Mouse (Mus musculus): ENCODE data around the gene Slc25a54. TPM values are rescaled to one million over a fixed set of nuclear protein-coding genes. Genes with fewer than 3 reads are reported as not detected.

Gene Slc25a54
- total RNA-seq, 2 experiments from 2014 or later: not detected

DNA sequence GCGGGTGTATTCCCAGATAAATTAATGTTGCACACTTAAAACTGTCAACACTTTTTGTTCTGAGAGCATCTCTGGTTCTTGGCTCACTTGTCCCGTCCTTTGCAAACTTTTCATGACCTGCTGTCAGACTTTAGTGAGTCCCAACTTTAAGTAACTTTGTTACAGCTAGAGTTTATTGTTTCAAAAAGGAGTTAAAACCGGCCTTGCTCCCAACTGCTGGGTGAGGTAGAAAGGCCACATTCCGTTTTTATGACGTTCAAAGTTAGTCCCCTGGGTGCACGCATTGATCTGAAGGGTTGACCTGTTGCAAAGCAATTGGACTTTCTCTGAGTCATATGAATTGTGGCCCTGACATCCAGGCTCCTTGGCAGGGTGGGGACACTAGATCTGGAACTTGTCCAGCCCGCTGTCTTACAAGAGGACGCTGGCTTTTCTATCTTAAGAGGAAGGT lies 43.3 kb downstream of the Slc25a54 start:
- intact Hi-C loops (cut with DNase I): no loop called here
- peak; percentile 56 to 70 for DNase-seq

DNA sequence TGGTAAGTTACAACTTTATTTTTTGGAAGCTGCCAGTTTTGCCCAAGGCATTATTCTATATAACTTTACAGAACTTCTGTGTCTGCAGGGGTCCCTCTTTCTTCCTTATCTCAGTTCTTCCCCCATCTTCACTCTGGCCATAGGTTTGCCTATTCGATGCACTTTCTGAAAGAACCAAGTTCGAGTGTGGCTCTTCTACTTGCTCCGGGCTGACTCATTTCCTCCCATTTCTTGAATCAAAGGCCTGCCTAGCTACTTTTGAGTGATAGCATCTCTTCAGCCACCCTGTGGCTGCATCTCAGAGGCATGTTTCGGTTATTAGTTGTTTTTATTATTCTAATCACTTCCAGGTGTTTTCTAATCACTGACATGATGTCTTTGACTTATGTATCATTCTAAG lies 43.8 kb downstream of the Slc25a54 start:
- intact Hi-C loops (cut with DNase I): no loop called here
- DNase-seq: no peak

DNA sequence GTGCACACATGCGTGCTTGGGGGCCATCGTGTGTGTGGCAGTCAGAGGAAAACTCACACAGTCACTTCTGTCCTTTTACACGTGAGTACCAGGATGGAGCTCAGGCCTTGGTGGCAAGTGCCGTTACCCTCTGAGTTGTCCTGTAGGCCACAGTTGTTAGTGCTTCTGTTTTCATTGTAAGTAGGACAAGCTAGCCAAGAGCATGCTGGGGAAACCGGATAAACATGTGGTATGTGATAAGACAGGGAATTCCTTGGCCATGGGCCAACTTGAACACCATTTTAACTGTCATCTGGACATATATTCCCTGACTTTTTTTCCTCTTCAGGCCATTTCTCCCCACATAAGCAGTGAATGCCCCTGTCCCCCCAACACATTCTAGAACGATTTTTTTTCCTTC lies 45.3 kb downstream of the Slc25a54 start:
- DNase-seq: peak; percentile 29 to 30
- intact Hi-C loops (cut with DNase I): no loop called here

DNA sequence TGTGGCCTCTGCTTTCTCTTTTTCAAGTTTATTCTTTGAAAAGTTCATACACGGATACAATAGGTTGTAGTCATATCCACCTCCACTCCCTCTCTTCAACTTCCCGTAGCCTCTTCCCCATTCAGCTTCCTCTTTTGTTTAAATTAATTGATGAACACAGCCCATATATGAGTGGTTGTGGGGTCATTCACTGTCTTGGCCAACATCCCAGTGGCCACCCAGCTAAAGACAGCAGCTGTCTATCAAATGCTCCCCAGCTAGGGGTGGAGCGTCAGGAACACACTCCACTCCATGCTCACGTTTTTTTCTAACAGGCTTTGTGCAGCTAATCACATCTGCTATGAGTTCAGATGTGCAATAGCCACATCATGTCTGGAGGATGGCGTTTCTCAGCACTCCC lies 49.5 kb downstream of the Slc25a54 start:
- no peak for DNase-seq
- intact Hi-C loops (cut with DNase I): no loop called here

DNA sequence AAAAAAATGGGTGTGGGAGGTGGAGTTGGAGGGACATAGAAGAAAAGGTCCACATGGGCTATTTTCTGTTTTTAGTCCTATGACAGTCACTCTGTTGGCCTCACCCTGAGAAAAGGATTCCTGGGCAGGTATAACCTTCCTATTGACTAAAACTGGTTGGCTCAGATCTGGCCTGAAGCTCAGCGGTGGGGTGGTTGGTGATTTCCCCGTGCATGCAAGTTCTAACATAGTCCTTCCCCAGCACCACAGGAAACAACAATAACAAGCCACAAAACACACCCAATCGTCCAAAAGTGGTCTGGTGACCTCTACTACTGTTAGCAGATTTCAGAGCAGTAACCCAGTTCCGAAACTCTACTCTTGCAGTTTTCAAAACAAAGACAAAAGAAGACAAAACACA lies 52.7 kb downstream of the Slc25a54 start:
- intact Hi-C loops (cut with DNase I): no loop called here
- no peak for DNase-seq

DNA sequence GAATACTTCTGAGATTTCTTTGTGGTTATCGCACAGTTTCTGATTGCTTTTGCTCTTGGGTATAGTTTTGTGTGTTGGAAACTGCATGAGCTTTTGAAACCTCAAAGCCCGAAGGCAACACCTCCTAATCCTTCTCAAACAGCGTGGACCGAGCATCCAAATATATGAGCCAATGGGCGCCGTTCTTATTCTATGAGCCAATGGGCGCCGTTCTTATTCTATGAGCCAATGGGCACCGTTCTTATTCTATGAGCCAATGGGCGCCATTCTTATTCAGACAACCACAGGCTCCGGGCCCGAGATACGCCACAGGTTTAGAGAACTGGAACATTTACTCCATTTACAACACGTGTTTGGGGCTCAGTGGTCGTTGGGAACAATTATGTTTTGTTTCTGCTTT lies 53.8 kb downstream of the Slc25a54 start:
- no peak for DNase-seq
- intact Hi-C loops (cut with DNase I): no loop called here

DNA sequence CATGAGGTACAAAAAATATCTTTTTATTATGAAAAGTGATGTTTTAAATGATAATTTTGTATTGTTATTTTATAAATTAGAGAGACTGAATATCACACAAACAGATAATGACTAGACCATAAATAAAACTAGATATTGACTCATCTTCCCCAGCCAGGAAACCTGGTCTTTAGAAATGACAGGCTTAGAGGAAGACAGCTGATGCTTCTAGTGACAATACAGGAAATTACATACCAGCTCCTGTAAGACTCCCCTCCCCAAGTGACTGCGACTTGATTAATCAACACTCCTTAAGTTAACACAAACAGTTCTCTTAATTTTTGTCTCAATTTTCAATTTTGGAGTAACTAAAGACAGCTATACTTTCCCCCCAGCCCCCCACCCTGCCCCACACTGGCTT lies 55.1 kb downstream of the Slc25a54 start:
- no peak for DNase-seq
- intact Hi-C loops (cut with DNase I): no loop called here

DNA sequence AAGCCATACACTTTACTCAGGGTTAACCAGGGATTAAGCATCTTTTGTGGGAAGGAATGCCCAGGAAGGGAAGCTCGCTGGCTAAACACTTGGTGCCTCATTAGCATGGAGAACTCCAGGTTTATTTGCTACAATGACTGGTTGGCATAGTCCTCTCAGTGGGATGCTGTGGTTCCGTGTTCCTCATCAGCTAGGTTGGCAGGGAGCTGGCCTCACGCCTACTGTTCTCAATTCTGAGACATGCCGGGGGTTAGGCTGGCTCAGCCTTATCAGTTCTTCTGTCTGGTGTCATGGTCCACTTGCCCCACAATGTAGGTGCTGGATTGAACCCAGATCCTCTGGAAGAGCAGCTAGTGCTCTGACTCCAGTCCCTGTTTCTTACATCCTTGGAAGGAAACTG lies 72.3 kb downstream of the Slc25a54 start:
- intact Hi-C loops (cut with DNase I): no loop called here
- no peak for DNase-seq

DNA sequence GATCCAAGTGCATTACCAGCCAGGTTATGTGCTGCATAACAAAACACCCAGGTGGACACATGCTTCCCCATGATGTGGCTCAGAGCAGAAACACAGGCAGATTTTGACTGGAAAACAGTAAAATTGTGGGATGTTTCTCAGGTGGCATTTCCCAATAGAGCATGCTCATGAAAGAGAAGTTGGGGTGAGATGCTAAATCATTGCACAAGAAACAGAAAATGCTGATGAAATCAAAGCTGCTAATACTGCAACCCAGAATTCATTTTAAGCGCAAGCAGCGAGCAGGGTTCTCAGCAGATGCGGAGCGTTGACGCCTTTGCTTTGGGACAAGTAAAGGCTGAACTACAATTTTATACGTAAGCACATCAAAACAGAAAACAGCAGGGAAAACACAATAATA lies 73.1 kb downstream of the Slc25a54 start:
- intact Hi-C loops (cut with DNase I): no loop called here
- no peak for DNase-seq

DNA sequence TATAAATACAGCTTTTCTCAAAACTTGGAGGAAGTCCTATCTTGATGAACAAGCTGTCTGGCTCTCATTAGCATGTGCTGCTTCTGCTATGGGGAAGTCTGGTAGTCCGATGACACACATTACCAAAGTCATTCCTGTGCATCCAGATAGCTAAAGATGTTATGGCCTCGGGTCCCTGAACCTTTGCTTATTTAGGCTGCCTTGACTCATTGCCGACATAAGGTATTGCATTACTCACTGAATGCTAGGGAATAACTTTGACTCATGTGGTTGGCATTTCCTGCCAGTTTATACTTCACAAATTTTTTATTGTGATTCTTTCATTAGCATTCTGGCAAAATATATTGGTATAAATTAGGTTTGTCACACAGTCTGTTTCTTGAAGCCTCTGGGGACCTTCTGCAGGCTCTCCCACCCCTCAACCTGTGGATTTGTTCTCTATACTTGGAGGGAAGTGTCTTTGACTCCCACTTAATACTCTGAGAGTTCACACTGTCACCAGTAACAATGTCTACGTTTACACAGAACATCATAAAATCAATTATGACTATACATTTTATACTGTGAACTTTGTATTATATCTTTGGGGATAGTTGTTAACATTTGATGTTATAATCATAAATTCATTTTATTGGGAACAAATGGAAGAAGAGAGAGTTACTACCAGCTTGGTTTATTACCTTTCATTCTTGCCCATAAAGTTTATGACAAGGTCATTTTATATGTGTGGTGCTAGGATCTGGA lies 75.8 kb downstream of the Slc25a54 start:
- DNase-seq: no peak
- intact Hi-C loops (cut with DNase I): no loop called here

DNA sequence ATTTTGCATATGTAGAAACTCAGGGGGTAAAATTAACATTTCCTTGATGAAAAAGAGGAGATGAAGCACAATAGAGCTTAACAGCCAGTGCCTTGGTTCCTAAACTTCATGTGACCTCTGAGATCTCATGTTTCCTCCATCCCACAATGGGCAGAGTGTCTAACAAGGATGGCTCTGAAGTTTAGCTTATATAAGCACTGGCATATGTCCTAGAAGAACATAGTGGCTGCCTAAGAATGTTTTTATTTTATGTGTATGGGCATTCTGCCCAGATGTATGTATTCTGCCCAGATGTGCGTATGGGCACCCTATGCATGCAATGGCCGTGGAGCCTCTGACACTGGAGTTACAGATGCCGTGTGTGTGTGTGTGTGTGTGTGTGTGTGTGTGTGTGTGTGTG lies 77.2 kb downstream of the Slc25a54 start:
- intact Hi-C loops (cut with DNase I): no loop called here
- no peak for DNase-seq

DNA sequence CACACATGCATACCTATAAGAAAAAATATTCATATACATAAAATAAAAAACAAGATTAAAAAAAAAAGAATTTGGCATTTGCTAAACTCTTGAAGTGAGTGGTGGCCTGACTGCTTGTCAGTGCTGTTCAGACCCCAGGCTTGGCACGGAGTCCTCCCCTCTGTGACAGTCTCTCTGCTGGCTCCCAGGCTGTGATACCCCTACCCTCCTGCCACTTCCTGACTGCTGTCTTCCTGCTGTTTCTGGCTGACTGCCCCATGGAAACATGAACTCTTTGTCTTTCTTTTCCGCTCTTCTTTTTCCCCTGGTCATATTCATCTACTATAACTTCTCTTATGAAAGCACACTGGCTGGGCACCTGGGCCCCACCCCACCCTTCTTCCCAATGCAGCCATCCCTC lies 83.8 kb downstream of the Slc25a54 start:
- no peak for DNase-seq
- intact Hi-C loops (cut with DNase I): no loop called here

DNA sequence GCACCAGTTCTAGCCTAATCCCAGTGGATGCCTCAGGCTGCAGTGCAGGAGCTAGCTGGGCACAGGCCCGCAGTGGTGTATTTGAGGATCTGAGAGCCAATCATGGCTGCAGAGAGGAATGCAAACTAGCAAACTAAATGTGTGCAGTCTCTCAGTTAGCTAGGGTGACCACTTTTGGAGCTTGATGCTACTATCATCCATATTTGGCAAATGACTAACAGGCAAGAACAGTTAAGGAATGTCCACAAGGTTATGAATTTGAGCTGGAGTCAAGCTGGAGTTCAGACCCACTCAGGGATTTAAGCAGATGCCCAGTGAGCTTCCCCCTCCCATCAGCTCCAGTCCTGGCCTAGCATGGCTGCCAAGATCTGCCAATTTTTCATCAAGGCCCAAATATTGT lies 84.4 kb downstream of the Slc25a54 start:
- intact Hi-C loops (cut with DNase I): no loop called here
- no peak for DNase-seq

DNA sequence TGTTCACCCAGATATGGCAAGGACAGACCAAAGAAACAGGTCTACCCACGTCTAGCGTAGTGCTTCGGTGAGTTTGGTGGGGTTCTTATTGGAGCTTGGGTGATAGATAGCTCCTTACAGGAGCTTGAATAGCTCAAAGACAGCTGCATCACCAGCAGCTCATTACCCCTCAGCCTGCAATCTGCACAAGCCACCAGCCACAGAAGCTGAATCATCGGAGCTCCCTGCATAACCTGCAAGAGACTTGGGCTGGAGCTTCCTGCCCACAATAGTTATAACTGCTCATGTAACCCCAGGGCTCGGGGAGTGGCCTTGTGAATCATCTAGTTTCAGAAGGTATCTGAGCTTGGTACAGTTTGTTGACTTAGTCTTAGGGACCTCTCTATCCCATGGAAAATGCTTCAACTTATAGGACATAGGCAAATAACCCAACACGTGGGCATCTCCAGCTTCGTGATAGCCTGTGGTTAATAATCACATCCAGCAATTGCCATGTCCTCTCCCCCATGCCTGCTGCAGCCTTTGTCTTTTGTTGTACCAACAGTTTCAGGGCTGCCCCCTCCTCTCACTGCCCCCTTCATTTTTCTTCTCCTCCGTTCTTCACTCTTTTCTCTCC lies 85.1 kb downstream of the Slc25a54 start:
- intact Hi-C loops (cut with DNase I): no loop called here
- DNase-seq: no peak

Small RNA genes lying within 50 kb of the gene (microRNA-seq; reads per million reads assigned to microRNA genes)
- 0 reads per million in 2 experiments for gene Gm44384

Other genes with a start within 250 kb of the Slc25a54 start
- gene Stxbp3, start 239.9 kb upstream of the Slc25a54 start, total RNA-seq (2021): 10 to 100 TPM; 25.8 to 31.8 TPM
- under 1 TPM in 1 of 2 experiments, not detected in 1; 0.07 TPM for gene Fndc7, start 190.5 kb upstream of the Slc25a54 start, total RNA-seq (2021)
- 10 to 100 TPM; 27.7 to 30.9 TPM for gene Prpf38b, start 168.7 kb upstream of the Slc25a54 start, total RNA-seq (2021)
- gene Henmt1, start 140.6 kb upstream of the Slc25a54 start, total RNA-seq (2021): not detected
- not detected for gene Gm9857, start 140.0 kb upstream of the Slc25a54 start, total RNA-seq (2021)
- gene Fam102b, start 52.9 kb upstream of the Slc25a54 start, total RNA-seq (2021): 10 to 100 TPM; 21.9 to 23.1 TPM
- 10 to 100 TPM; 14.3 to 16.0 TPM for gene Slc25a24, start 42.7 kb downstream of the Slc25a54 start, total RNA-seq (2021)

Measured in heart, postnatal 10 days (tissue).